Mouse (Mus musculus): Measurements from ENCODE around the gene Tmem211. TPM values are rescaled to one million over a fixed set of nuclear protein-coding genes. Genes with fewer than 3 reads are reported as not detected.

The Tmem211 gene
- total and polyA plus RNA-seq, 2 experiments from 2014 or later = 0.10 to 0.16 TPM

- Histone ChIP-seq H3K27ac (no peak overlapping the region), H3K27me3 (ENCODE audit: insufficient read depth, low read length) (no peaks in the 10 kb centered on the region), H3K4me2 (ENCODE audit: low read depth, low read length) (no peak overlapping the region), H3K9ac (replicated peaks; ENCODE audit: low read length) (no peak overlapping the region), H3K4me1 (ENCODE audit: insufficient read depth, low read length) (no peaks in the 10 kb centered on the region), H3K9me3 (ENCODE audit: low read length) (no peaks in the 10 kb centered on the region), H3K36me3 (ENCODE audit: insufficient read depth, low read length) (peaks cover 4% of the 10 kb centered on the region; the same call in 1 of the 2 replicates), H3K4me3 (ENCODE audit: low read length) (no peak overlapping the region)
- DNase-seq (ENCODE audit: low spot score) (no peak), ATAC-seq (no peak)
- WGBS = 79% methylated on average over 2 of the region's 2 CpGs
- no peak for TF ChIP-seq CTCF (IDR thresholded peaks at IDR 0.05; ENCODE audit: low read depth)
Measured at GRCm38 (mm10) chr5:113283726-113284125, 57.0 kb downstream of the Tmem211 start.

GRCm38 (mm10) chr5:113285541-113285940 is 58.8 kb downstream of the Tmem211 start:
- H3K9me3 ChIP-seq (ENCODE audit: low read length) = no peaks in the 10 kb centered on the region
- ATAC-seq (0 out of 2 replicates have a peak, but pooled peaks have one; percentile 7), DNase-seq (ENCODE audit: low spot score) (peak; percentile 49)
- H3K9ac ChIP-seq (replicated peaks; ENCODE audit: low read length) = no peak overlapping the region
- no peaks in the 10 kb centered on the region; the same call in 1 of the 2 replicates for H3K36me3 ChIP-seq (ENCODE audit: insufficient read depth, low read length)
- H3K27ac ChIP-seq = no peak overlapping the region
- 59% methylated on average over 16 of the region's 16 CpGs for WGBS
- H3K4me2 ChIP-seq (ENCODE audit: low read depth, low read length) = no peak overlapping the region
- no peak overlapping the region for H3K4me3 ChIP-seq (ENCODE audit: low read length)
- no peaks in the 10 kb centered on the region for H3K27me3 ChIP-seq (ENCODE audit: insufficient read depth, low read length)
- no peaks in the 10 kb centered on the region for H3K4me1 ChIP-seq (ENCODE audit: insufficient read depth, low read length)
- peak; percentile 58 for TF ChIP-seq CTCF (IDR thresholded peaks at IDR 0.05; ENCODE audit: low read depth)

GRCm38 (mm10) chr5:113286048-113286447 is 59.3 kb downstream of the Tmem211 start:
- no peak overlapping the region for H3K9ac ChIP-seq (replicated peaks; ENCODE audit: low read length)
- no peak for TF ChIP-seq CTCF (IDR thresholded peaks at IDR 0.05; ENCODE audit: low read depth)
- no peaks in the 10 kb centered on the region for H3K27me3 ChIP-seq (ENCODE audit: insufficient read depth, low read length)
- DNase-seq (ENCODE audit: low spot score) (no peak), ATAC-seq (no peak)
- WGBS = 79% methylated on average over 11 of the region's 11 CpGs
- H3K4me1 ChIP-seq (ENCODE audit: insufficient read depth, low read length) = no peaks in the 10 kb centered on the region
- no peak overlapping the region for H3K27ac ChIP-seq
- H3K9me3 ChIP-seq (ENCODE audit: low read length) = no peaks in the 10 kb centered on the region
- no peaks in the 10 kb centered on the region; the same call in 1 of the 2 replicates for H3K36me3 ChIP-seq (ENCODE audit: insufficient read depth, low read length)
- H3K4me2 ChIP-seq (ENCODE audit: low read depth, low read length) = no peak overlapping the region
- no peak overlapping the region for H3K4me3 ChIP-seq (ENCODE audit: low read length)

GRCm38 (mm10) chr5:113286591-113287520 is 60.1 kb downstream of the Tmem211 start:
- DNase-seq (ENCODE audit: low spot score) = peak; percentile 76
- Histone ChIP-seq H3K27ac (no peak overlapping the region), H3K9me3 (ENCODE audit: low read length) (no peaks in the 10 kb centered on the region), H3K27me3 (ENCODE audit: insufficient read depth, low read length) (no peaks in the 10 kb centered on the region), H3K4me2 (ENCODE audit: low read depth, low read length) (peak overlapping the region; percentile 41), H3K36me3 (ENCODE audit: insufficient read depth, low read length) (no peaks in the 10 kb centered on the region), H3K4me3 (ENCODE audit: low read length) (no peak overlapping the region; the same call in 1 of the 2 replicates), H3K9ac (replicated peaks; ENCODE audit: low read length) (0 out of 2 replicates have a peak overlapping the region, but pooled peaks have one; percentile 0), H3K4me1 (ENCODE audit: insufficient read depth, low read length) (no peaks in the 10 kb centered on the region)
- WGBS = 3% methylated on average over 56 of the region's 60 CpGs
- no peak for ATAC-seq
- peak; percentile 84 for TF ChIP-seq CTCF (IDR thresholded peaks at IDR 0.05; ENCODE audit: low read depth)

- H3K4me2 ChIP-seq (ENCODE audit: low read depth, low read length) = no peak overlapping the region
- WGBS = 52% methylated on average over 5 of the region's 5 CpGs
- TF ChIP-seq CTCF (IDR thresholded peaks at IDR 0.05; ENCODE audit: low read depth) = no peak
Measured at GRCm38 (mm10) chr5:113287762-113288161, 61.1 kb downstream of the Tmem211 start.

GRCm38 (mm10) chr5:113288490-113288889 is 61.8 kb downstream of the Tmem211 start:
- Histone ChIP-seq H3K27me3 (ENCODE audit: insufficient read depth, low read length) (no peaks in the 10 kb centered on the region), H3K9me3 (ENCODE audit: low read length) (no peaks in the 10 kb centered on the region), H3K36me3 (ENCODE audit: insufficient read depth, low read length) (no peaks in the 10 kb centered on the region), H3K9ac (replicated peaks; ENCODE audit: low read length) (no peak overlapping the region), H3K4me1 (ENCODE audit: insufficient read depth, low read length) (no peaks in the 10 kb centered on the region; the same call in 1 of the 2 replicates), H3K4me3 (ENCODE audit: low read length) (no peak overlapping the region), H3K27ac (no peak overlapping the region), H3K4me2 (ENCODE audit: low read depth, low read length) (no peak overlapping the region)
- WGBS = 52% methylated on average over 13 of the region's 13 CpGs
- ATAC-seq (no peak), DNase-seq (ENCODE audit: low spot score) (no peak)
- no peak for TF ChIP-seq CTCF (IDR thresholded peaks at IDR 0.05; ENCODE audit: low read depth)

More at GRCm38 (mm10) chr5:113287762-113288161, 61.1 kb downstream of the Tmem211 start:
- Histone ChIP-seq H3K9me3 (ENCODE audit: low read length) (no peaks in the 10 kb centered on the region), H3K27me3 (ENCODE audit: insufficient read depth, low read length) (no peaks in the 10 kb centered on the region), H3K36me3 (ENCODE audit: insufficient read depth, low read length) (no peaks in the 10 kb centered on the region), H3K4me1 (ENCODE audit: insufficient read depth, low read length) (no peaks in the 10 kb centered on the region), H3K27ac (no peak overlapping the region), H3K9ac (replicated peaks; ENCODE audit: low read length) (no peak overlapping the region), H3K4me3 (ENCODE audit: low read length) (no peak overlapping the region)
- ATAC-seq (no peak), DNase-seq (ENCODE audit: low spot score) (no peak)

Other genes with a start within 250 kb of the Tmem211 start
- 59.5 and 67.6 TPM in 2 replicates for gene Grk3, start 211.1 kb upstream of the Tmem211 start, total RNA-seq (2014; rRNA removed)
- gene Grk3, start 211.1 kb upstream of the Tmem211 start, polyA plus RNA-seq (2015; fragmentation: Nextera tagmentation; extraction: Ambion mirVana) = 22.4 and 23.1 TPM in 2 replicates
- gene Crybb2, start 156.8 kb upstream of the Tmem211 start, total RNA-seq (2014; rRNA removed) = not detected in 2 replicates
- gene Crybb2, start 156.8 kb upstream of the Tmem211 start, polyA plus RNA-seq (2015; fragmentation: Nextera tagmentation; extraction: Ambion mirVana) = not detected in 2 replicates
- gene Crybb3, start 145.3 kb upstream of the Tmem211 start, total RNA-seq (2014; rRNA removed) = 1.6 and 5.3 TPM in 2 replicates
- 2.3 and 2.6 TPM in 2 replicates for gene Crybb3, start 145.3 kb upstream of the Tmem211 start, polyA plus RNA-seq (2015; fragmentation: Nextera tagmentation; extraction: Ambion mirVana)
- gene 2900026A02Rik, start 5.7 kb upstream of the Tmem211 start, total RNA-seq (2014; rRNA removed) = 9.2 and 10.6 TPM in 2 replicates
- 2.5 and 3.1 TPM in 2 replicates for gene 2900026A02Rik, start 5.7 kb upstream of the Tmem211 start, polyA plus RNA-seq (2015; fragmentation: Nextera tagmentation; extraction: Ambion mirVana)
- gene Sgsm1, start 83.9 kb downstream of the Tmem211 start, total RNA-seq (2014; rRNA removed) = 33.4 and 43.4 TPM in 2 replicates
- gene Sgsm1, start 83.9 kb downstream of the Tmem211 start, polyA plus RNA-seq (2015; fragmentation: Nextera tagmentation; extraction: Ambion mirVana) = 13.8 and 15.2 TPM in 2 replicates
- gene Aym1, start 130.4 kb downstream of the Tmem211 start, total RNA-seq (2014; rRNA removed) = not detected in 2 replicates
- not detected in 2 replicates for gene Aym1, start 130.4 kb downstream of the Tmem211 start, polyA plus RNA-seq (2015; fragmentation: Nextera tagmentation; extraction: Ambion mirVana)

All from hindbrain, postnatal 0 days (tissue).